Mouse (Mus musculus): Measurements from ENCODE around the gene Aftph. TPM values are rescaled to one million over a fixed set of nuclear protein-coding genes. Genes with fewer than 3 reads are reported as not detected.
"Not testable (repeated sequence)": the region's sequence is repeated elsewhere in the genome, so short reads cannot be mapped to it uniquely, and the experiment has no call there.

The Aftph gene
- 100 to 1,000 TPM in 1 of 4 experiments, 10 to 100 TPM in 3; 82.4 to 105 (median 92.6) TPM for total RNA-seq (2022)

- DNase-seq (ENCODE audit: low spot score in 2 of 2): peak; percentile 84 to 97
Measured at GRCm38 (mm10) chr11:20741201-20742100, at the start of gene Aftph. Gene Aftph (minus strand): TSS chr11:20741589.

GRCm38 (mm10) chr11:20789015-20789414 is 47.6 kb upstream of the Aftph start:
- DNase-seq (ENCODE audit: low spot score in 2 of 2): no peak

GRCm38 (mm10) chr11:20788070-20788469 is 46.7 kb upstream of the Aftph start:
- no peak for DNase-seq (ENCODE audit: low spot score in 2 of 2)

- DNase-seq (ENCODE audit: low spot score in 2 of 2): no peak
Measured at GRCm38 (mm10) chr11:20786191-20786590, 44.8 kb upstream of the Aftph start.

GRCm38 (mm10) chr11:20785186-20785585 is 43.8 kb upstream of the Aftph start:
- no peak for DNase-seq (ENCODE audit: low spot score in 2 of 2)

- DNase-seq (ENCODE audit: low spot score in 2 of 2): no peak
Measured at GRCm38 (mm10) chr11:20784776-20785175, 43.4 kb upstream of the Aftph start.

GRCm38 (mm10) chr11:20783467-20783866 is 42.1 kb upstream of the Aftph start:
- no peak for DNase-seq (ENCODE audit: low spot score in 2 of 2)

- DNase-seq (ENCODE audit: low spot score in 2 of 2): no peak
Measured at GRCm38 (mm10) chr11:20782620-20783019, 41.2 kb upstream of the Aftph start.

GRCm38 (mm10) chr11:20780312-20780711 is 38.9 kb upstream of the Aftph start:
- DNase-seq (ENCODE audit: low spot score in 2 of 2): no peak

- no peak for DNase-seq (ENCODE audit: low spot score in 2 of 2)
Measured at GRCm38 (mm10) chr11:20778861-20779563, 37.6 kb upstream of the Aftph start.

GRCm38 (mm10) chr11:20778298-20778697 is 36.9 kb upstream of the Aftph start:
- DNase-seq (ENCODE audit: low spot score in 2 of 2): no peak

GRCm38 (mm10) chr11:20776668-20777067 is 35.3 kb upstream of the Aftph start:
- DNase-seq (ENCODE audit: low spot score in 2 of 2): no peak

- no peak for DNase-seq (ENCODE audit: low spot score in 2 of 2)
Measured at GRCm38 (mm10) chr11:20772642-20773041, 31.3 kb upstream of the Aftph start.

GRCm38 (mm10) chr11:20771827-20772226 is 30.4 kb upstream of the Aftph start:
- DNase-seq (ENCODE audit: low spot score in 2 of 2): not testable (repeated sequence)

- DNase-seq (ENCODE audit: low spot score in 2 of 2): not testable (repeated sequence)
Measured at GRCm38 (mm10) chr11:20761984-20762383, 20.6 kb upstream of the Aftph start.

- DNase-seq (ENCODE audit: low spot score in 2 of 2): no peak
Measured at GRCm38 (mm10) chr11:20750573-20750972, 9.2 kb upstream of the Aftph start.

GRCm38 (mm10) chr11:20743353-20743752 is 2.0 kb upstream of the Aftph start:
- DNase-seq (ENCODE audit: low spot score in 2 of 2): no peak

GRCm38 (mm10) chr11:20742361-20742897 is 1.0 kb upstream of the Aftph start:
- DNase-seq (ENCODE audit: low spot score in 2 of 2): peak; percentile 25 to 37

GRCm38 (mm10) chr11:20740481-20741200 is 748 bp downstream of the Aftph start:
- DNase-seq (ENCODE audit: low spot score in 2 of 2): peak; percentile 23 to 25

- DNase-seq (ENCODE audit: low spot score in 2 of 2): no peak
Measured at GRCm38 (mm10) chr11:20734066-20734465, 7.3 kb downstream of the Aftph start.

GRCm38 (mm10) chr11:20733486-20734030 is 7.8 kb downstream of the Aftph start:
- no peak for DNase-seq (ENCODE audit: low spot score in 2 of 2)
